Mouse (Mus musculus): ENCODE data around the gene Fubp1.
A peak's percentile ranks its signal among the peaks of the same experiment; 100 is the strongest.

The Fubp1 gene

GRCm38 (mm10) chr3:152209967-152210634 is at the start of gene Fubp1, which contains the start of gene Dnajb4:
TSS of gene Fubp1 (plus strand) at chr3:152210422.
TSS of gene Dnajb4 (minus strand) at chr3:152210302.
- DNase-seq (ENCODE audit: low spot score): peak; percentile 100

- DNase-seq (ENCODE audit: low spot score): no peak
These were observed 49.6 kb upstream of the Fubp1 start for GRCm38 (mm10) chr3:152160607-152161006.

- no peak for DNase-seq (ENCODE audit: low spot score)
These were observed 46.9 kb upstream of the Fubp1 start for GRCm38 (mm10) chr3:152163320-152163719.

GRCm38 (mm10) chr3:152165014-152165350 is 45.2 kb upstream of the Fubp1 start:
- peak; percentile 12 for DNase-seq (ENCODE audit: low spot score)

GRCm38 (mm10) chr3:152165351-152166098 is 44.7 kb upstream of the Fubp1 start:
- DNase-seq (ENCODE audit: low spot score): peak; percentile 44

GRCm38 (mm10) chr3:152166099-152166423 is 44.2 kb upstream of the Fubp1 start, which contains the start of gene Gipc2:
TSS of gene Gipc2 (minus strand) at chr3:152166230.
- no peak for DNase-seq (ENCODE audit: low spot score)

GRCm38 (mm10) chr3:152166699-152167451 is 43.3 kb upstream of the Fubp1 start:
- peak; percentile 57 for DNase-seq (ENCODE audit: low spot score)

- no peak for DNase-seq (ENCODE audit: low spot score)
These were observed 42.2 kb upstream of the Fubp1 start for GRCm38 (mm10) chr3:152168007-152168406.

- DNase-seq (ENCODE audit: low spot score): no peak
These were observed 39.8 kb upstream of the Fubp1 start for GRCm38 (mm10) chr3:152170407-152170806.

GRCm38 (mm10) chr3:152171236-152171635 is 39.0 kb upstream of the Fubp1 start:
- DNase-seq (ENCODE audit: low spot score): no peak

GRCm38 (mm10) chr3:152171862-152172261 is 38.4 kb upstream of the Fubp1 start:
- DNase-seq (ENCODE audit: low spot score): no peak

- DNase-seq (ENCODE audit: low spot score): no peak
These were observed 37.8 kb upstream of the Fubp1 start for GRCm38 (mm10) chr3:152172322-152172935.

- DNase-seq (ENCODE audit: low spot score): no peak
These were observed 31.4 kb upstream of the Fubp1 start for GRCm38 (mm10) chr3:152178816-152179215.

GRCm38 (mm10) chr3:152179285-152179684 is 30.9 kb upstream of the Fubp1 start:
- no peak for DNase-seq (ENCODE audit: low spot score)

GRCm38 (mm10) chr3:152180624-152181023 is 29.6 kb upstream of the Fubp1 start:
- DNase-seq (ENCODE audit: low spot score): no peak

- no peak for DNase-seq (ENCODE audit: low spot score)
These were observed 26.7 kb upstream of the Fubp1 start for GRCm38 (mm10) chr3:152183522-152183921.

- no peak for DNase-seq (ENCODE audit: low spot score)
These were observed 24.1 kb upstream of the Fubp1 start for GRCm38 (mm10) chr3:152186106-152186505.

- no peak for DNase-seq (ENCODE audit: low spot score)
These were observed 20.9 kb upstream of the Fubp1 start for GRCm38 (mm10) chr3:152189306-152189705.

GRCm38 (mm10) chr3:152190679-152191477 is 19.3 kb upstream of the Fubp1 start:
- DNase-seq (ENCODE audit: low spot score): no peak

GRCm38 (mm10) chr3:152191791-152192237 is 18.4 kb upstream of the Fubp1 start:
- no peak for DNase-seq (ENCODE audit: low spot score)

GRCm38 (mm10) chr3:152192238-152192931 is 17.8 kb upstream of the Fubp1 start:
- no peak for DNase-seq (ENCODE audit: low spot score)

All from retina, embryonic 14.5 days (tissue).